In the genomic region with DNA sequence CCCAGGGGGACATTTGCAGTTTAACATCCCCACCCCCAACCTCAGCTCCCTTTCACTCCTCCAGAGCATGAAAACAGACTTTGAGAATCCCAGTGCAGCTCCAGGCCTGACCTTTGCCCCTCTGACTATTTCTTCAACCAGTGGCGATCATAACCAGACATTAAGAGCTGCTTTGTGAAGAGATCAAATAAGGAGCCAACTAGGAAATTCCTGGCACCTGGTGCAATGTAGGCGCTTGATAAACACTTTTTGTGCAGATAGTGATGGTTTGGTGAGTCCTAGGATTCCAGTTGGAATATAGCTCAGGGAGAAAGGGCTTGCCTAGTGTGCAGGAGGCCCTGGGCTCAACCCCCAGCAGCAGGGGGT, we compare ENCODE assay signal across 12 mouse cellular contexts. TPM values are rescaled to one million over a fixed set of nuclear protein-coding genes. Genes with fewer than 3 reads are reported as not detected.
DNase-seq lines count a peak whose midpoint lies in the region; ATAC-seq and TF ChIP-seq lines count a peak whose summit lies in the region.
"Had no signal": no experiment of that assay in that cellular context is flagged by ENCODE, and none has a peak within 500 bp of the region (broad histone marks: within the 10 kb centered on the region; RNA-seq: fewer than 3 reads in every experiment).

No protein-coding gene starts in this region.

- H3K4me2 ChIP-seq in heart, embryonic 14.5 days (ENCODE audit: low read length) = no peak overlapping the region
- no peak overlapping the region for H3K4me2 ChIP-seq in midbrain, embryonic 12.5 days (replicated peaks)
- H3K4me2 ChIP-seq in midbrain, embryonic 15.5 days = no peak overlapping the region
- H3K4me2 ChIP-seq in kidney, postnatal 0 days (ENCODE audit: low read length) = no peak overlapping the region; the same call in 1 of the 2 replicates
- no peak overlapping the region for H3K4me2 ChIP-seq in stomach, postnatal 0 days (replicated peaks; ENCODE audit: low read depth)
- H3K4me2 ChIP-seq: hindbrain, embryonic 15.5 days had no signal

- ATAC-seq in heart, embryonic 14.5 days (ENCODE audit: insufficient number of reproducible peaks, insufficient read depth, low FRiP score, low read depth) = no peak
- no peak for ATAC-seq in midbrain, embryonic 12.5 days (ENCODE audit: low FRiP score, low read depth)
- no peak for ATAC-seq in midbrain, embryonic 15.5 days (replicated peaks)
- no peak for ATAC-seq in kidney, postnatal 0 days (replicated peaks; ENCODE audit: low FRiP score, low read depth)
- no peak for ATAC-seq in stomach, postnatal 0 days (ENCODE audit: low FRiP score, low TSS enrichment)
- no peak for ATAC-seq in megakaryocyte, adult 5-6 weeks (ENCODE audit: poor library complexity, severe bottlenecking)

- TF ChIP-seq EP300 in stomach, postnatal 0 days (optimal IDR thresholded peaks at IDR 0.05) = no peak

- H3K4me1 ChIP-seq in heart, embryonic 14.5 days (ENCODE audit: control insufficient read depth in 2 of 2, insufficient read depth in 2 of 2, low read length in 2 of 2) = peaks cover 19 to 31% of the 10 kb centered on the region in 2 experiments
- H3K4me1 ChIP-seq in midbrain, embryonic 12.5 days = peaks cover 40% of the 10 kb centered on the region
- peaks cover 18% of the 10 kb centered on the region for H3K4me1 ChIP-seq in midbrain, embryonic 15.5 days
- peaks cover 24% of the 10 kb centered on the region; the same call in 1 of the 2 replicates for H3K4me1 ChIP-seq in kidney, postnatal 0 days (replicated peaks; ENCODE audit: insufficient read depth, low read length)
- peaks cover 5% of the 10 kb centered on the region; the same call in 1 of the 2 replicates for H3K4me1 ChIP-seq in stomach, postnatal 0 days (replicated peaks; ENCODE audit: control insufficient read depth, insufficient read depth)

- no peaks in the 10 kb centered on the region for H3K9me3 ChIP-seq in heart, embryonic 14.5 days (ENCODE audit: control insufficient read depth, low read length)
- no peaks in the 10 kb centered on the region for H3K9me3 ChIP-seq in midbrain, embryonic 12.5 days
- no peaks in the 10 kb centered on the region for H3K9me3 ChIP-seq in midbrain, embryonic 15.5 days
- no peaks in the 10 kb centered on the region for H3K9me3 ChIP-seq in kidney, postnatal 0 days (replicated peaks; ENCODE audit: low read length)
- H3K9me3 ChIP-seq in stomach, postnatal 0 days (ENCODE audit: control insufficient read depth, low read length) = no peaks in the 10 kb centered on the region
- H3K9me3 ChIP-seq: hindbrain, embryonic 15.5 days had no signal

- H3K4me3 ChIP-seq in heart, embryonic 14.5 days (ENCODE audit: control insufficient read depth in 1 of 2, insufficient read depth in 1 of 2, low read depth in 1 of 2, low read length in 2 of 2) = no peak overlapping the region
- H3K4me3 ChIP-seq in midbrain, embryonic 12.5 days = no peak overlapping the region
- H3K4me3 ChIP-seq in midbrain, embryonic 15.5 days = no peak overlapping the region
- no peak overlapping the region for H3K4me3 ChIP-seq in kidney, postnatal 0 days (replicated peaks; ENCODE audit: low read depth, low read length)
- H3K4me3 ChIP-seq in stomach, postnatal 0 days (ENCODE audit: low read depth, low read length) = no peak overlapping the region
- H3K4me3 ChIP-seq: hindbrain, embryonic 15.5 days had no signal

- no peak for TF ChIP-seq CTCF in kidney, postnatal 0 days (IDR thresholded peaks at IDR 0.05; ENCODE audit: low read depth)
- TF ChIP-seq CTCF in stomach, postnatal 0 days (IDR thresholded peaks at IDR 0.05; ENCODE audit: low read depth) = no peak

- no peak overlapping the region for H3K9ac ChIP-seq in heart, embryonic 14.5 days (ENCODE audit: low read length)
- H3K9ac ChIP-seq in midbrain, embryonic 12.5 days (replicated peaks) = no peak overlapping the region
- H3K9ac ChIP-seq in midbrain, embryonic 15.5 days = no peak overlapping the region
- no peak overlapping the region for H3K9ac ChIP-seq in kidney, postnatal 0 days (ENCODE audit: low read depth, low read length)
- peak overlapping the region; percentile 23; the same call in 1 of the 2 replicates for H3K9ac ChIP-seq in stomach, postnatal 0 days (ENCODE audit: low read length)
- H3K9ac ChIP-seq: hindbrain, embryonic 15.5 days had no signal

- H3K27me3 ChIP-seq in heart, embryonic 14.5 days (ENCODE audit: control insufficient read depth, insufficient read depth, low read length) = no peaks in the 10 kb centered on the region
- H3K27me3 ChIP-seq in midbrain, embryonic 12.5 days = no peaks in the 10 kb centered on the region
- no peaks in the 10 kb centered on the region for H3K27me3 ChIP-seq in midbrain, embryonic 15.5 days (replicated peaks)
- H3K27me3 ChIP-seq in kidney, postnatal 0 days (ENCODE audit: insufficient read depth, low read length) = no peaks in the 10 kb centered on the region
- no peaks in the 10 kb centered on the region for H3K27me3 ChIP-seq in stomach, postnatal 0 days (ENCODE audit: control insufficient read depth, insufficient read depth, low read length)
- H3K27me3 ChIP-seq: hindbrain, embryonic 15.5 days had no signal

- 49% methylated on average over 2 of the region's 2 CpGs for WGBS in heart, embryonic 14.5 days
- 20% methylated on average over 2 of the region's 2 CpGs for WGBS in midbrain, embryonic 12.5 days
- 20% methylated on average over 2 of the region's 2 CpGs for WGBS in midbrain, embryonic 15.5 days
- WGBS in kidney, postnatal 0 days = 25% methylated on average over 2 of the region's 2 CpGs
- WGBS in stomach, postnatal 0 days = 39% methylated on average over 2 of the region's 2 CpGs

- H3K36me3 ChIP-seq in heart, embryonic 14.5 days (ENCODE audit: control insufficient read depth, insufficient read depth, low read length) = no peaks in the 10 kb centered on the region
- no peaks in the 10 kb centered on the region for H3K36me3 ChIP-seq in midbrain, embryonic 12.5 days
- no peaks in the 10 kb centered on the region for H3K36me3 ChIP-seq in midbrain, embryonic 15.5 days (replicated peaks)
- no peaks in the 10 kb centered on the region for H3K36me3 ChIP-seq in kidney, postnatal 0 days (ENCODE audit: insufficient read depth, low read length)
- no peaks in the 10 kb centered on the region for H3K36me3 ChIP-seq in stomach, postnatal 0 days (ENCODE audit: control insufficient read depth, insufficient read depth, low read length)
- H3K36me3 ChIP-seq: hindbrain, embryonic 15.5 days had no signal

- H3K27ac ChIP-seq in heart, embryonic 14.5 days (replicated peaks in 1 of 2; ENCODE audit: control insufficient read depth in 1 of 2, insufficient read depth in 1 of 2, low read depth in 2 of 2, low read length in 2 of 2) = peak overlapping the region; percentile 46 to 57
- peak overlapping the region; percentile 54 for H3K27ac ChIP-seq in midbrain, embryonic 12.5 days (replicated peaks)
- H3K27ac ChIP-seq in midbrain, embryonic 15.5 days = no peak overlapping the region
- peak overlapping the region; percentile 78 for H3K27ac ChIP-seq in kidney, postnatal 0 days
- H3K27ac ChIP-seq in stomach, postnatal 0 days (replicated peaks) = peak overlapping the region; percentile 53; the same call in 1 of the 2 replicates
- H3K27ac ChIP-seq: hindbrain, embryonic 15.5 days had no signal

- no peak for DNase-seq in heart, adult 9 months (ENCODE audit: low spot score in 2 of 2)
- peak; percentile 57 for DNase-seq in kidney, postnatal 0 days (ENCODE audit: low spot score)
- no peak for DNase-seq in stomach, postnatal 0 days (ENCODE audit: low spot score)
- no peak for DNase-seq in frontal cortex, postnatal 36 days (ENCODE audit: low spot score in 2 of 2)
- DNase-seq: cerebellum, adult 2 months; right cerebral cortex, postnatal 14 days had no signal

RNA-seq across cellular contexts. Expression of gene Parp16, which starts 3.8 kb away (rescaled TPM):
- 4.3 and 5.6 TPM in 2 replicates for polyA plus RNA-seq in heart, embryonic 14.5 days (2014; fragmentation: Nextera tagmentation; extraction: Ambion mirVana)
- 5.6 and 6.5 TPM in 2 replicates for polyA plus RNA-seq in midbrain, embryonic 12.5 days (2016; fragmentation: Nextera tagmentation; extraction: Ambion mirVana)
- 6.8 and 7.6 TPM in 2 replicates for polyA plus RNA-seq in midbrain, embryonic 15.5 days (2015; fragmentation: Nextera tagmentation; extraction: Ambion mirVana)
- 8.4 and 8.6 TPM in 2 replicates for polyA plus RNA-seq in kidney, postnatal 0 days (2015; fragmentation: Nextera tagmentation; extraction: Ambion mirVana)
- polyA plus RNA-seq in stomach, postnatal 0 days (2015; fragmentation: Nextera tagmentation; extraction: Ambion mirVana) = 5.0 TPM in 2 replicates
- total RNA-seq in megakaryocyte, adult 5-6 weeks (2015) = 0.80 and 1.3 TPM in 2 replicates
- 0.95 and 0.98 TPM in 2 replicates for total RNA-seq in megakaryocyte, adult 5-6 weeks (2017)

RNA-seq across cellular contexts. Expression of gene Igdcc3, which starts 50.4 kb away (rescaled TPM):
- 0.36 and 0.63 TPM in 2 replicates for polyA plus RNA-seq in heart, embryonic 14.5 days (2014; fragmentation: Nextera tagmentation; extraction: Ambion mirVana)
- polyA plus RNA-seq in midbrain, embryonic 12.5 days (2016; fragmentation: Nextera tagmentation; extraction: Ambion mirVana) = 62.1 and 74.7 TPM in 2 replicates
- polyA plus RNA-seq in midbrain, embryonic 15.5 days (2015; fragmentation: Nextera tagmentation; extraction: Ambion mirVana) = 12.8 and 14.1 TPM in 2 replicates
- polyA plus RNA-seq in kidney, postnatal 0 days (2015; fragmentation: Nextera tagmentation; extraction: Ambion mirVana) = 2.2 and 2.4 TPM in 2 replicates
- 0.32 and 0.35 TPM in 2 replicates for polyA plus RNA-seq in stomach, postnatal 0 days (2015; fragmentation: Nextera tagmentation; extraction: Ambion mirVana)
- not detected in 2 replicates for total RNA-seq in megakaryocyte, adult 5-6 weeks (2015)
- total RNA-seq in megakaryocyte, adult 5-6 weeks (2017) = not detected in 2 replicates
- total RNA-seq: monocyte, adult 5-6 weeks had no signal
